Mouse (Mus musculus): ENCODE results near the gene Gtf2a1. TPM values are rescaled to one million over a fixed set of nuclear protein-coding genes. Genes with fewer than 3 reads are reported as not detected.
"Not testable (repeated sequence)": the region's sequence is repeated elsewhere in the genome, so short reads cannot be mapped to it uniquely, and the experiment has no call there.

Gtf2a1 gene
- polyA plus RNA-seq, 1 experiment from 2014 or later = 45.5 TPM

DNA sequence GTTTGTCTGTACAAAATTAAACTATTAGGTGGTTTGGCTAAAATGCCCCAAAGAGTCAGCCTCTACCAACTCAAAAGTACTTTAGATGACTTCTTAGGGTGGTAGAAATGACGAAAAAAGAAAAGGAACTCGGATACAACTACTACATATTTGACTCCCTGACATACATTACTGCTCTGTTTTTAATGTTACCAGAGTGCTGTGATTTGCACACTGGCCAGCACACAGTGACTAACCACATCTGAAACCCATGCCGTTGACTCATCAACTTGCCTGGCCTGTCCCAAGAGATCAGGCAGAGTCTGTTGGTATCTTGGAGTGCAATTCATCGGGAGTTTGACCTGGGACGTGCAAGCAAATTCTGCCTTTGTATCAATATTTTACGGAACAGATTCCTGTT lies 429 bp upstream of the Gtf2a1 start:
- H3K36me3 ChIP-seq = peaks cover 3% of the 10 kb centered on the region
- H3K27me3 ChIP-seq (replicated peaks) = no peaks in the 10 kb centered on the region
- WGBS = 28% methylated on average over 6 of the region's 6 CpGs
- peak overlapping the region; percentile 76 for H3K9ac ChIP-seq
- peaks cover 11% of the 10 kb centered on the region for H3K4me1 ChIP-seq (replicated peaks)
- peak overlapping the region; percentile 99 for H3K4me3 ChIP-seq
- H3K4me2 ChIP-seq = peak overlapping the region; percentile 61
- H3K9me3 ChIP-seq (replicated peaks) = 0 out of 2 replicates have a peak, but pooled peaks cover 2% of the 10 kb centered on the region
- peak overlapping the region; percentile 100 for H3K27ac ChIP-seq (ENCODE audit: poor library complexity, severe bottlenecking)
- no peak for ATAC-seq (ENCODE audit: insufficient number of reproducible peaks, low FRiP score)

DNA sequence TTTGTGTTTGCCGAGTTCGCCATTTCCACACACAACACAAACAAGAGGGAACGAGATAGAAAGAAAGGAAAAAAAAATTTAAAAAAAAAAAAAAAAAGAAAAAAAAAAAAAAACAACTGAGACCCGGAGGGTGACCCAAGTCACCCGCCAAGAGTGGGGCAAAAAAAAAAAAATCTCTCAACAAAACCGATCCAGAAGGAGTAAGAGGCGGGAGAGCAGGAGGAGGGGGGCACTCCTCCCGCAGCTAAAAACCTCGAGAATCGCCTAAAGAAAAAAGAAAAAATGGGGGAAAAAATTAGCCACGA lies 793 bp downstream of the Gtf2a1 start:
- H3K4me3 ChIP-seq = peak overlapping the region; percentile 99
- H3K27ac ChIP-seq (ENCODE audit: poor library complexity, severe bottlenecking) = peak overlapping the region; percentile 100
- WGBS = under 1% methylated on average over 11 of the region's 11 CpGs
- no peaks in the 10 kb centered on the region for H3K27me3 ChIP-seq (replicated peaks)
- ATAC-seq (ENCODE audit: insufficient number of reproducible peaks, low FRiP score) = no peak
- H3K4me2 ChIP-seq = peak overlapping the region; percentile 32; the same call in 1 of the 2 replicates
- H3K4me1 ChIP-seq (replicated peaks) = peaks cover 11% of the 10 kb centered on the region
- H3K36me3 ChIP-seq = peaks cover 13% of the 10 kb centered on the region
- 0 out of 2 replicates have a peak, but pooled peaks cover 2% of the 10 kb centered on the region for H3K9me3 ChIP-seq (replicated peaks)
- peak overlapping the region; percentile 96 for H3K9ac ChIP-seq

DNA sequence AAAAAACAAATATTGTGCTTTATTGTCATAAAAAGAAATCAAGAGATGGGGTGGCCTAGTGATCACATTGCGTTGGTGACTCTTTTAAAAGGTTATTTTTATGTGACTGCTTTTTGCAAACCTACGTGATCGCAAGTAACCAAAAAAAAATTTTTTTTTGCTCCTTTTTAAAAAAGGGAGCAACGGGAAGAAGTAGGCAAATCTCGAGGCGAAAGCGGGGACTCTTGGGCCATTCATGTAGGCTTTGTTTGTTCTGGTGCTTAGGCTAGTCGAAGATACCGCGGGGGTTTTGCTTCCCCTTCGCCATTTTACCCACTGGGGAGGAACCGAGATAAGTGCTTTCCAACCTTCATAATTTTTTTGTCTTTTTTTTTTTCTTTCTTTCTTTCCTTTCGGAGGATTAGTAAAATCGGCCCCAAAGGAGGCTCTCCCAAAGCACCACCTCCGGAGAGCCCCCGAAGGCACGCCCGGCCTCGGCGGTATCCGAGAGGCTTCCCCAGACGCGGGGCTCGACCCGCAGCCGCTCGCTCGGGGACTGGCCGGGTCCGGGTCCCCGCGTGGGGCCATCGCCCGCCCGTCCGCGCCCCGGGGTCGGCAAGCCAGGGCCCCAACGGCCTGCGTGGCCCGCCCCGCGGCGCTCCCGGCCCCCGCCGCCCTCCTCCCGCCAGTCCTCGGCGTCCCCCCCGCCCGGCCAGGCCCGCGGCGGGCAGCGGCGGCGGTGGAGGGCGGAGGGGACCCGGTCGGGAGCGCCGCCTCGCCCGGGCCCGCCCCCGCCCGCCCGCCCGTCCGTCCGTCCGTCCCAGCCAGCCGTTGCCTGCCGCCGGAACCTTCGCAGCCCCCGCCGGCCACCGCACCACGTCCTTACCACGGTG lies 1.4 kb downstream of the Gtf2a1 start:
- Histone ChIP-seq H3K4me3 (peak overlapping the region; percentile 99), H3K27ac (ENCODE audit: poor library complexity, severe bottlenecking) (peak overlapping the region; percentile 100), H3K4me1 (replicated peaks) (peaks cover 11% of the 10 kb centered on the region), H3K27me3 (replicated peaks) (no peaks in the 10 kb centered on the region), H3K4me2 (peak overlapping the region; percentile 48), H3K9ac (peak overlapping the region; percentile 96), H3K9me3 (replicated peaks) (0 out of 2 replicates have a peak, but pooled peaks cover 2% of the 10 kb centered on the region), H3K36me3 (peaks cover 15% of the 10 kb centered on the region)
- under 1% methylated on average over 61 of the region's 83 CpGs for WGBS
- peak; percentile 23; the same call in 1 of the 2 replicates for ATAC-seq (ENCODE audit: insufficient number of reproducible peaks, low FRiP score)

DNA sequence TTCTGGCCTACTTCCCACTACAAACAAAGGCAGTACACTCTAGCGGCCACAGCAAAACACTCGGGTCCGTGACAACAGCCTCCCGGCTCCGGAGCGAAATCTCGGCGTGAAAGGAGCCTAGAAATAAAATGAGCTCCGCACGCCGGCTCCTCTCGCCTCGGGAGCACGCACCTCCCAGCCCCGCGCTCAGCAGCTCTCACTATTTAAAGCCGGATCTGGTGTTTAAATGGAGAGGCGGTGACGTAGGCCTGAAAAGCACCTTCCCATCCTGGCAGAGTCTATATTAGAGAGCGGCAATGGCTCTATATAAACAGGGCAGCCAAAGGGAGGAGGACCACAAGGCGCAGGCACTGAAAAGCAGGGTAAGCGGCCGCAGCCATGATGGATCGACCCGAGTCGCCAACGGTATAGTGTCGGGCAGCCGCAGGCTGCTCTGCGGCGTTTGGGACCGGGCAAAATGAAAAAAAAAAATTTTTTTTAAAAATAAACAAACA lies 2.1 kb downstream of the Gtf2a1 start:
- peak; percentile 84 for ATAC-seq (ENCODE audit: insufficient number of reproducible peaks, low FRiP score)
- Histone ChIP-seq H3K4me1 (replicated peaks) (peaks cover 13% of the 10 kb centered on the region), H3K4me2 (peak overlapping the region; percentile 75), H3K4me3 (peak overlapping the region; percentile 99), H3K27ac (ENCODE audit: poor library complexity, severe bottlenecking) (peak overlapping the region; percentile 100), H3K27me3 (replicated peaks) (no peaks in the 10 kb centered on the region), H3K9ac (peak overlapping the region; percentile 96), H3K36me3 (peaks cover 17% of the 10 kb centered on the region), H3K9me3 (replicated peaks) (0 out of 2 replicates have a peak, but pooled peaks cover 2% of the 10 kb centered on the region)
- WGBS = under 1% methylated on average over 32 of the region's 32 CpGs

DNA sequence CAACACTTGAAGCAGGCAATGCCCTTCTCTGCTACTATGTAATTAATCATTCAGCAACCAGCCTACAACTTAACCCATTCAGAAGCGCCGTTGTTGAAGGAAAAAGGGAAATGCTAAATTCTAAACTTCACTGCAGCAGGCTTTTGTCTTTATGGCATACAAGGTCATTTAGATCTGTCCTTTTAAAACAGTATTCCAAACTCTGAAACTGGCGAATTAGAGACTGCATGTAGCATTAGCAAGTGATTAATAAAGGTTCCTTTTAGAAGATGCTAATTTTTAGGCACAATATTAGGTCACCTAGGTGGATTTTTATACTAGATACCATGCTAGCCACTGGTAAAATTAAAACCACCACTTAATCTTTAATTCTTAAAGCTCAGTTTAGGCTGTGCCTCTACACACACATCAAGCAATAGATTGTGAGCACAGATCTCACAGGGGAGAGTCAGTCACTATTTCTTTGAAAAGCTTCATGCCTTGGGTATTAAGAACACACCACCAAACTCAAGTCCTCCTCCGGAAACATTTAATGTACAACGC lies 2.7 kb downstream of the Gtf2a1 start:
- Histone ChIP-seq H3K9ac (peak overlapping the region; percentile 96), H3K36me3 (peaks cover 21% of the 10 kb centered on the region), H3K9me3 (replicated peaks) (0 out of 2 replicates have a peak, but pooled peaks cover 2% of the 10 kb centered on the region), H3K27ac (ENCODE audit: poor library complexity, severe bottlenecking) (peak overlapping the region; percentile 100), H3K4me1 (replicated peaks) (peaks cover 18% of the 10 kb centered on the region), H3K4me2 (peak overlapping the region; percentile 75), H3K27me3 (replicated peaks) (no peaks in the 10 kb centered on the region), H3K4me3 (peak overlapping the region; percentile 99)
- ATAC-seq (ENCODE audit: insufficient number of reproducible peaks, low FRiP score) = no peak
- 31% methylated on average over 5 of the region's 5 CpGs for WGBS

DNA sequence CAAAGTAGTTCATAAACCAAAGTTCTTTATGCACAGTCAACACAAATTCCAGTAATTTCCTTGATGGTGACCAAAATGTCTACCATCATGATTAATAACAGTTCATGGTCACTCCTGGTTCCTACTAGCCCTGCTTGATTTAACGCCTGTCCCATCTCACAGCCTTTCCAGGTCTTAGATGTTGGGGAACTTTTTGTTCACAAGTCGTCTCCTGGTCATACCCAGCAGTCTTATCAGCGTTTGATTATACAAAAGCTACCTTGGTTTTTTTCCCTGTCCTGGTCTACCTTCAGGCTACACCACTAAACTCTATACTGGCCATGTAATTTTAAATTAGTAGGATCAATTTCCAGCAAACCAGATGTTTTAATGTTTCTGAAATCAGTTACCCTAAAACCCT lies 3.2 kb downstream of the Gtf2a1 start:
- 0 out of 2 replicates have a peak, but pooled peaks cover 2% of the 10 kb centered on the region for H3K9me3 ChIP-seq (replicated peaks)
- ATAC-seq (ENCODE audit: insufficient number of reproducible peaks, low FRiP score) = no peak
- H3K36me3 ChIP-seq = peaks cover 23% of the 10 kb centered on the region
- no peak overlapping the region; the same call in none of the 2 replicates for H3K9ac ChIP-seq
- no peaks in the 10 kb centered on the region for H3K27me3 ChIP-seq (replicated peaks)
- WGBS = 55% methylated on average over 3 of the region's 3 CpGs
- H3K4me2 ChIP-seq = peak overlapping the region; percentile 75
- H3K4me3 ChIP-seq = peak overlapping the region; percentile 99; the same call in 1 of the 2 replicates
- no peak overlapping the region for H3K27ac ChIP-seq (ENCODE audit: poor library complexity, severe bottlenecking)
- peaks cover 21% of the 10 kb centered on the region for H3K4me1 ChIP-seq (replicated peaks)

DNA sequence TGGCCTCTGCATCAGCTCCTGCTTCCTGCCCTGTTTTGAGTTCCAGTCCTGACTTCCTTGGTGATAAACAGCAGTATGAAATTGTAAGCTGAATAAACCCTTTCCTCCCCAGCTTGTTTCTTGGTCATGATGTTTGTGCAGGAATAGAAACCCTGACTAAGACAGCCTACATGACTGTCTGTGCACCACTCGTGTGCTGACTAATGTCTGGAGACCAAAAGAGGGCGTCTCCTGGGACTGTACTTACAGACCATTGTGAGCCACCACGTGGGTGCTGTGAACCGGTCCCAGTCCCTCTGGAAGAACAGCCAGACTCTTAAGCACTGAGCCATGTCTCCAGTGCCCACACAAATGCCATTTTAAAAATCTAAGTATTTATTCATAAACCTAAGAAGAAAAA lies 4.5 kb downstream of the Gtf2a1 start:
- WGBS = 95% methylated on average over 4 of the region's 4 CpGs
- not testable (repeated sequence) for H3K27ac ChIP-seq (ENCODE audit: poor library complexity, severe bottlenecking); H3K9me3 ChIP-seq (replicated peaks); ATAC-seq (ENCODE audit: insufficient number of reproducible peaks, low FRiP score); H3K27me3 ChIP-seq (replicated peaks); H3K4me2 ChIP-seq; H3K9ac ChIP-seq; H3K4me3 ChIP-seq
- peaks cover 22% of the 10 kb centered on the region for H3K4me1 ChIP-seq (replicated peaks)
- H3K36me3 ChIP-seq = peaks cover 23% of the 10 kb centered on the region

DNA sequence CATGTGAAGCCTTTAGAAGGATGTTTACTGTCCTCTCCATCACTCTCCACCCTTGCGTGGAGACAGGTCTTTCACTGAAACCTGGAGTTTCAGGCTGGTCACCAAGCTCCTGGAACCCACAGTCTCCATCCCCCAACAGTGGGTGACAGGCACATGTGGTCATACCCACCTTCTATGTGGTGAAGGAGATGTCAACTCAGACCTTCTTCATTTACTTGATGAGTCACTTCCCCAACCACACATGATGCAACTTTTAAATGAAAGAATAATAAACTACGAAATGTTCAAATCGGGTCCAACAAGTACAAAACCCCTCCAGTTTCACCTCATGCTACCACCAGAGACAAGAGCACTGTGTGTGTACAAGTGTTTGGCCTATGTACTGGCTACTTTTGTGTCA lies 5.1 kb downstream of the Gtf2a1 start:
- no peak overlapping the region for H3K9ac ChIP-seq
- no peaks in the 10 kb centered on the region for H3K27me3 ChIP-seq (replicated peaks)
- no peak overlapping the region for H3K4me2 ChIP-seq
- WGBS = 94% methylated on average over 3 of the region's 3 CpGs
- H3K4me3 ChIP-seq = no peak overlapping the region
- no peak overlapping the region for H3K27ac ChIP-seq (ENCODE audit: poor library complexity, severe bottlenecking)
- 0 out of 2 replicates have a peak, but pooled peaks cover 2% of the 10 kb centered on the region for H3K9me3 ChIP-seq (replicated peaks)
- H3K36me3 ChIP-seq = peaks cover 26% of the 10 kb centered on the region
- ATAC-seq (ENCODE audit: insufficient number of reproducible peaks, low FRiP score) = no peak
- peaks cover 22% of the 10 kb centered on the region for H3K4me1 ChIP-seq (replicated peaks)

DNA sequence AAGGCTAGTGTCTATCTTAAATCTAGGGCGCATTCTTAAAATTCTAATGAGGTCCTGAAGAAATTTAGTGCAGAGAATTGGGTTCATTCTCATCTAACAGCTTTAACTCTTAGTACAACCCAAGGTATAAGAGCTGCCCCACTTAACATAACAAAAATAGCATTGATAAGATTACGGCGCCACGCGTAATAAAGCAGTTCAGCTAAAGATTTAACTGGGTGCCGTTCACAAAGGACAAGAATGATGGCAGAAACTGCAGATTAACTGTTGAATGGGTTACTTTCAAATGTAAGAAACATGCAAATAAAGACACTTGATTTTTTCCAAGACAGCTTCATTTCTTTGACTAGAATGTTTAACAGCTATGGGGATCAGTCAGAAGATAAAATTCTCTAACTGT lies 6.9 kb downstream of the Gtf2a1 start:
- Histone ChIP-seq H3K27ac (ENCODE audit: poor library complexity, severe bottlenecking) (no peak overlapping the region), H3K4me3 (no peak overlapping the region), H3K36me3 (peaks cover 37% of the 10 kb centered on the region), H3K27me3 (replicated peaks) (no peaks in the 10 kb centered on the region), H3K4me1 (replicated peaks) (peaks cover 22% of the 10 kb centered on the region), H3K9ac (no peak overlapping the region), H3K4me2 (peak overlapping the region; percentile 19; the same call in 1 of the 2 replicates), H3K9me3 (replicated peaks) (0 out of 2 replicates have a peak, but pooled peaks cover 2% of the 10 kb centered on the region)
- ATAC-seq (ENCODE audit: insufficient number of reproducible peaks, low FRiP score) = no peak
- 42% methylated on average over 6 of the region's 6 CpGs for WGBS

DNA sequence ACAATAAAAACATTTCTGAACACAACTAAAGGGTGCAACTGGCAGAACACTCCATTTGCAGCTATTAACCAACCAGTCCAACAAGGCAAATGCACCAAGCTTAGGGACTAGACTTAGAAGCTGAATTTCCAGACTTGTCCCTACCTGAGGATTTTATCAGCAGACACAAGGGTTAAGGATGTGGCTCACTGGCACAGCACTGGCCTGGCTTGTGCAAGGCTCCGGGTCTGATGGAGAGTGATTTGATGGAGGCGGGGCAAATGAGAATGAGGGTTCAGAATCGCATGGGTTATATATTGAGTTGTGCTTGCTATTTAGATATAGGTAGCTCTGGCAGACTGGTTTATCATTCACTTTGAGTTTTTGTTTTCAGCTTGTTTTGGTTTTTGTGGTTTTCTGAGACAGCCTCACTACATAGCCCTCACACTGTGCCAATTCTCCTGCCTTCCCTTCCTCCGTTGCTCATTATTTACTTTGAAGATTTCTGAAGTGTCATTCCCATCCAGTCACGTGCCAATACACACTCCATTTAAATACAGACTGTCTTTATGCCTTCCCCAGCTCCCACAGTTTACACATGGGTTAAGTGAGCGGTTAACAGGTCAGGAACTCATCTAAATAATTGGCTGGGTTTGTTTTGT lies 7.8 kb downstream of the Gtf2a1 start:
- no peak for ATAC-seq (ENCODE audit: insufficient number of reproducible peaks, low FRiP score)
- Histone ChIP-seq H3K4me2 (no peak overlapping the region), H3K27ac (ENCODE audit: poor library complexity, severe bottlenecking) (no peak overlapping the region), H3K9ac (no peak overlapping the region), H3K4me1 (replicated peaks) (peaks cover 22% of the 10 kb centered on the region), H3K36me3 (peaks cover 45% of the 10 kb centered on the region), H3K9me3 (replicated peaks) (0 out of 2 replicates have a peak, but pooled peaks cover 2% of the 10 kb centered on the region), H3K4me3 (no peak overlapping the region), H3K27me3 (replicated peaks) (no peaks in the 10 kb centered on the region)
- 73% methylated on average over 6 of the region's 6 CpGs for WGBS

All from heart, embryonic 12.5 days (tissue).